Mouse (Mus musculus) brain, embryonic 14.5 days (tissue): ENCODE data around the gene Gja6.

ENCODE experiments used
- CTCF ChIP-seq: fragments of 200-500 bp; IDR thresholded peaks from 2 replicates; pipeline ENCODE4 v1.5.1; 2012; ENCODE audit warnings: inconsistent platforms, mild to moderate bottlenecking, moderate library complexity, borderline replicate concordance; ENCODE audit not compliant: insufficient read depth, insufficient read length; ENCODE audit errors: extremely low read depth
- POLR2A ChIP-seq: fragments of 200-500 bp; IDR thresholded peaks from 2 replicates; pipeline ENCODE4 v1.6.1; 2012; ENCODE audit warnings: mild to moderate bottlenecking, inconsistent platforms, borderline replicate concordance; ENCODE audit not compliant: poor library complexity, insufficient read depth, insufficient read length, severe bottlenecking; ENCODE audit errors: extremely low read depth

GRCm38 (mm10) chrX:160905913-160906312 is 939 bp downstream of the Gja6 start:
- TF ChIP-seq POLR2A, result no peak
- TF ChIP-seq CTCF, result no peak
